Comparison of ENCODE assay signal across 16 mouse cellular contexts in the genomic region with DNA sequence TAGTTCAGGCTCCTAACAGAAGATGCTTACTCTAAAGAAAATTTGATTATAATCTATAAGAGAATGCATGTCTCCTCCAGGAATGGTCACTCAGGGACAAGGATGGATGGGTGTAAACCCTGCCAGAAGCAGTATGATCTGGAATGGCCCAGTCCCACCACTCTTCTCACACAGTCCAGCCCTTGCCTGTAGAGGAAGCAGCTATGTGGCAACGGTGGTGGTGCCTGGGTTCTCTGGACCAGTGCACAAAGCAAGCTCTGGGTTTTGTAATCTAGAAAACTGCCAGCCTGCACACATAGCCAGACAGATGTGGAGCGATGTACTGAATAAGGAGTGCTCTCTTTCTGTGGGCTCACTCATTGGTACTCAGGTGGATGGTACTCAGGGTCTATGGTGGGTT.
"Had no signal": no experiment of that assay in that cellular context is flagged by ENCODE, and none has a peak within 500 bp of the region (broad histone marks: within the 10 kb centered on the region; RNA-seq: fewer than 3 reads in every experiment).

No protein-coding gene starts in this region.

- H3K4me2 ChIP-seq: liver, embryonic 12.5 days; lung, embryonic 14.5 days; midbrain, embryonic 11.5 days had no signal

- H3K4me3 ChIP-seq: layer of hippocampus, adult 2 months; left cerebral cortex, adult 2 months; liver, embryonic 12.5 days had no signal

- H3K27me3 ChIP-seq: liver, embryonic 12.5 days had no signal

- H3K9me3 ChIP-seq: liver, embryonic 12.5 days had no signal

- DNase-seq: kidney, adult 2 months; kidney, postnatal 25 days; layer of hippocampus, postnatal 36 days; liver, postnatal 0 days; lung, embryonic 14.5 days; midbrain, embryonic 14.5 days; thymus, adult 18-20 months; thymus, postnatal 36 days had no signal

- H3K27ac ChIP-seq: kidney, postnatal 0 days; layer of hippocampus, adult 2 months; left cerebral cortex, adult 2 months; liver, embryonic 12.5 days; macrophage had no signal

- ATAC-seq: intestine, postnatal 0 days; liver, embryonic 12.5 days; liver, postnatal 0 days; lung, postnatal 0 days had no signal

- H3K9ac ChIP-seq: liver, embryonic 12.5 days; liver, postnatal 0 days; lung, embryonic 14.5 days had no signal
